Mouse (Mus musculus) ovary, adult 18-20 months (tissue): Measurements from ENCODE around the gene 1810009A15Rik.

ENCODE experiments used
- DNase-seq: peaks from one replicate; pipeline ENCODE4 v3.0.0; 2022; ENCODE audit warnings: low spot score, mixed read lengths

Gene 1810009A15Rik

GRCm38 (mm10) chr19:8920836-8921291, 32.2 kb downstream of the 1810009A15Rik start:
- DNase-seq: no peak

- DNase-seq: no peak
Observed at GRCm38 (mm10) chr19:8921741-8922140, 33.1 kb downstream of the 1810009A15Rik start.

GRCm38 (mm10) chr19:8926766-8927165, 38.1 kb downstream of the 1810009A15Rik start:
- DNase-seq: no peak

- no peak for DNase-seq
Observed at GRCm38 (mm10) chr19:8927891-8928525, 39.4 kb downstream of the 1810009A15Rik start.

- no peak for DNase-seq
Observed at GRCm38 (mm10) chr19:8928689-8929223, 40.1 kb downstream of the 1810009A15Rik start.

- peak; percentile 80 for DNase-seq
Observed at GRCm38 (mm10) chr19:8929224-8930088, 40.8 kb downstream of the 1810009A15Rik start, which contains the start of the genes Rom1 and Eml3. Rom1 (minus strand) TSS chr19:8929356. Eml3 (plus strand) TSS chr19:8929552.

- DNase-seq: no peak
Observed at GRCm38 (mm10) chr19:8930117-8930516, 41.5 kb downstream of the 1810009A15Rik start.

GRCm38 (mm10) chr19:8930771-8931170, 42.1 kb downstream of the 1810009A15Rik start:
- no peak for DNase-seq

GRCm38 (mm10) chr19:8936736-8937135, 48.1 kb downstream of the 1810009A15Rik start:
- no peak for DNase-seq
